Mouse (Mus musculus) neural tube, embryonic 15.5 days (tissue): ENCODE data around the gene Plac8. TPM values are rescaled to one million over a fixed set of nuclear protein-coding genes. Genes with fewer than 3 reads are reported as not detected.

Source experiments
- ATAC-seq: fragments of 200-750 bp; cut with Nextera tagmentation; 2 replicates; pipeline ENCODE4 v1.8.0; 2017; ENCODE audit warnings: mild to moderate bottlenecking, moderate TSS enrichment, moderate library complexity; ENCODE audit not compliant: low FRiP score
- H3K27ac ChIP-seq: fragments of 300-500 bp; sonication (generic); replicated peaks from 2 replicates; pipeline ENCODE4 v1.5.1; 2015; ENCODE audit warnings: mild to moderate bottlenecking, inconsistent platforms
- H3K27me3 ChIP-seq: fragments of 300-500 bp; sonication (generic); replicated peaks from 2 replicates; pipeline ENCODE4 v1.6.1; 2015; ENCODE audit warnings: inconsistent platforms
- H3K36me3 ChIP-seq: fragments of 300-500 bp; sonication (generic); 2 replicates; pipeline ENCODE4 v1.6.1; 2015; ENCODE audit warnings: inconsistent platforms
- H3K4me1 ChIP-seq: fragments of 300-500 bp; sonication (generic); 2 replicates; pipeline ENCODE4 v1.6.1; 2015; ENCODE audit warnings: inconsistent platforms
- H3K4me2 ChIP-seq: fragments of 300-500 bp; sonication (generic); 2 replicates; pipeline ENCODE4 v1.6.1; 2015; ENCODE audit warnings: inconsistent platforms, mild to moderate bottlenecking, moderate library complexity
- H3K4me3 ChIP-seq: fragments of 300-500 bp; sonication (generic); replicated peaks from 2 replicates; pipeline ENCODE4 v1.5.1; 2015; ENCODE audit warnings: mild to moderate bottlenecking, inconsistent platforms
- H3K9ac ChIP-seq: fragments of 300-500 bp; sonication (generic); replicated peaks from 2 replicates; pipeline ENCODE4 v1.6.1; 2015; ENCODE audit warnings: mild to moderate bottlenecking, inconsistent platforms
- H3K9me3 ChIP-seq: fragments of 300-500 bp; sonication (generic); replicated peaks from 2 replicates; pipeline ENCODE4 v1.6.1; 2016; ENCODE audit warnings: inconsistent platforms
- WGBS: fragments of 180-500 bp; shearing (Covaris S2); methylation state at CpG from one replicate; pipeline ENCODE4 v1.1.7; 2015; ENCODE audit warnings: mixed read lengths; 5-methylcytosine and 5-hydroxymethylcytosine counted together
- polyA plus RNA-seq: library from polyadenylated mRNA; unstranded; fragments of >200 nt; fragmentation: Nextera tagmentation; extraction: Ambion mirVana; gene quantifications from 2 replicates; pipeline ENCODE4 v1.2.1, GENCODE M21; 2015

Gene Plac8
- polyA plus RNA-seq, 1 experiment from 2014 or later, result 0.78 TPM

DNA sequence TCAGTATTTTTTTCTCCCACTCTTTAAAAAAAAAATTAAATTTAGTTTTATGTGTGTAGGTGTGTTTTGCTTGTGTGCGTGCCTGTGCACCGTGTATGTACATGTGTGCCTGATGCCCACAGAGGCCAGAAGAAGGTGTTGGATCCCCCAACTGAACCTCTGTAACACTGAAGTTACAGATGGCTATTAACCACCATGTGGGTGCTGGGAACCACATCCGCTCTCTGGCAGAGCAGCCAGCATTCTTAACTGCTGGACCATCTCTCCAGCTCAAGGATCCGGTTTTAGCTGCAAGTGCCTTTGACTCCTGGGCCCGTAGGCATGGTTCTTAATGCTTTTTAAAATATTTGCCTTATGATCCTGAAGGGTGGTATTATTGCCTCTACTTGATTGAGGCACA, 1.2 kb upstream of the Plac8 start:
- Histone ChIP-seq H3K4me1 (no peaks in the 10 kb centered on the region), H3K4me3 (no peak overlapping the region), H3K27me3 (no peaks in the 10 kb centered on the region), H3K4me2 (no peak overlapping the region), H3K36me3 (no peaks in the 10 kb centered on the region), H3K9ac (no peak overlapping the region), H3K9me3 (no peaks in the 10 kb centered on the region), H3K27ac (no peak overlapping the region)
- ATAC-seq, result no peak
- 91% methylated on average over 5 of the region's 5 CpGs for whole genome bisulfite sequencing

DNA sequence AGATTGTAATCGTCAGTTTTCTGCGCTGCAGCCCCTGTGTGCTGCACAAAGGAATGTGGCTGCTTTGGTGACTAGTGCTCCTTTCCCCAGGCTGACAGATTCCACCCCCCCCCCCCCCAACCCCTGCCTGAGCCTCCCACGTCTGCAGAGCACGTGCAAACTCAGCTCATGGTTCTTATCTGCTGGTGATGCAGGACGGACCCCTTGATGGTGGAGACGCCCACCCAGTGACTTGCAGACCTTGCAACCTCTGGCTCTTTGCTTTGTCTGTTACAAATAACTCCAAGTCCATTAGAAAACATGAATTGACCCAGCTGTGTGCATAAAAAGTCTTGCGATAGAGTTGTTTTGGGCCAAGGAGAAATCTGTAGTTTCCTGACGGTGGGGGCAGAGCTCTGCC, 1.3 kb downstream of the Plac8 start:
- no peak for ATAC-seq
- 47% methylated on average over 8 of the region's 8 CpGs for WGBS
- H3K4me2 ChIP-seq, result no peak overlapping the region
- H3K27me3 ChIP-seq, result no peaks in the 10 kb centered on the region
- no peaks in the 10 kb centered on the region for H3K4me1 ChIP-seq
- no peaks in the 10 kb centered on the region for H3K36me3 ChIP-seq
- no peak overlapping the region for H3K27ac ChIP-seq
- H3K9ac ChIP-seq, result no peak overlapping the region
- no peak overlapping the region for H3K4me3 ChIP-seq
- H3K9me3 ChIP-seq, result no peaks in the 10 kb centered on the region

DNA sequence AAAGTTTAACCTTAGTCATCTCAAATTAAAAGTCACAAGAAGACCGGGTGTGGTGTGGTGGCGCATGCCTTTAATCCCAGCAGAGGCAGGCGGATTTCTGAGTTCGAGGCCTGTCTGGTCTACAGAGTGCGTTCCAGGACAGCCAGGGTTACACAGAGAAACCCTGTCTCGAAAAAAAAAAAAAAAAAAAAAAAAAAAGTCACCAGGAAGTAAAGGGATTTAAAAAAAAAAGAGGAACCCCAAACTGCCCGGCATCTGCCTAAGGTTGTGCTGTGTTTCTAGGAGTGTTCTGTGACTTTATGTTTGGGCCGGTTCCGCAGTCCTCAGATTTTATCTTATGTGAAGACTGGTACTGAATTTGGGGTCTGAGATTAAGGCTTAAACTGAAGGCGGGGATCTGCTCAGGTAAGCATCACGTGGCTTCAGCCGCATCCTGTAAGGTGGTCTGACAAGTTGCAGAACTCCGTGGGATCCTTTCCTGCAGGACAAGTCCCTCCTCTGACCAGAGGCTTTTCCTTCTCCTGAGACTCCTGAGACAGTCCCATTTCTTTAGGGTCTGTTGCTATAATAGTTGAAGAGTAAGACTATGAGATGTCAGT, 1.9 kb downstream of the Plac8 start:
- Histone ChIP-seq H3K9me3 (no peaks in the 10 kb centered on the region), H3K27me3 (no peaks in the 10 kb centered on the region), H3K27ac (no peak overlapping the region), H3K36me3 (no peaks in the 10 kb centered on the region), H3K4me1 (no peaks in the 10 kb centered on the region), H3K9ac (no peak overlapping the region), H3K4me3 (no peak overlapping the region), H3K4me2 (no peak overlapping the region)
- ATAC-seq, result no peak
- WGBS, result 75% methylated on average over 13 of the region's 13 CpGs

DNA sequence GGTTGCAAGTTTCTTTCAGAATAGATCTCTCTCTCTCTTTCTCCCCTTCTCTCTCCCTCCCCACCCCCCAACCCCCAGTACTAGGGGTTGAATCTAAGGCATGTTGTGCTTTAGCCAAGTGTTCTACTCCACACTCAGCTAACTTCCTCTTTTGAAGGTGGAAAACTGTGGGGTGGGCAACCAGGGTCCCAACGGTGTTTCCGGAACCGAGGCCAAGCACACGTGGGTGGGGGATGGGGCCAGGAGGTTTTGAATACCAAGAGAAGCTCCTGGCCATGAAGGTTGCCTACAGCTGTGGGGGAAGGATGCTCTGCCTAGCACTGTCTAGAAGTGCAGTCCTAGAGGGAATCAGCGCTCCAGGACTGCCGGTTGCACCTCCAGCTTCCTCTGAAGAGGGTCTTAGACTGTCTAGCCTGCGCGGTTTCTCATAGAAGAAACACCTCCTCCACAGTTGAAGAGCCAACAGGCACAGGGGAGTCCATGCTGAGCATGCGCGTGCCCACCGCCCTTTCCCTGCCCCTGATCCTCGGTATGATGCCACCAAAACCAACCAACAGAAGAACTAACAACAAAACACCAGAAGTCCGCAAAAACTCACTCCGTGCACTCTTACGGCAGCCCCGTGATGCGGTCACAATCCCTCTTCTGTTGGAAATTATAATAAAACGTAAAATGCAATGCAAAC, 2.7 kb downstream of the Plac8 start:
- Histone ChIP-seq H3K27me3 (no peaks in the 10 kb centered on the region), H3K9ac (no peak overlapping the region), H3K4me2 (no peak overlapping the region), H3K36me3 (no peaks in the 10 kb centered on the region), H3K9me3 (no peaks in the 10 kb centered on the region), H3K4me3 (no peak overlapping the region), H3K27ac (no peak overlapping the region), H3K4me1 (no peaks in the 10 kb centered on the region)
- 84% methylated on average over 18 of the region's 18 CpGs for WGBS
- ATAC-seq, result no peak

- H3K27ac ChIP-seq, result no peak overlapping the region
These were observed 3.2 kb downstream of the Plac8 start for GRCm38 (mm10) chr5:100568802-100569201.

DNA sequence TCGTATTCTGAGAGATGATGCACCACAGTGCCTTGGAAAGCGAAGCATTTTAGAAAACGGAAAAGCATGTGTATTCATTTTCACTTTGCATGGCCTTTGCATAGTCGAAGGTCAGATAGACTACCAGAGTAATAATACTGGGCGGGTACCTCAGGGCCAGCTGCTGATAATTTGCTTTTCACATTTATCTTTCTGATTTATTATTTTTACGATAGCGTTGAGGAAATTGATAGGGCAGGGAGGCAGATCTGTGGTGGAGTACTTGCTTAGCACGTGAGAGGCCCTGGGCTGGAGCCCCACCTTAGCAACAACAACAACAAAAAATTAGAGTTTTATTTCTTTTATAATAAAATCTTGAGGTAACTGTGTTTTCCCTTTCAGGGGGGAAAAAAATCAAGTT, 3.9 kb downstream of the Plac8 start:
- H3K4me1 ChIP-seq, result no peaks in the 10 kb centered on the region
- H3K4me3 ChIP-seq, result no peak overlapping the region
- WGBS, result 84% methylated on average over 8 of the region's 8 CpGs
- no peak overlapping the region for H3K4me2 ChIP-seq
- H3K27me3 ChIP-seq, result no peaks in the 10 kb centered on the region
- no peak overlapping the region for H3K9ac ChIP-seq
- no peak overlapping the region for H3K27ac ChIP-seq
- no peaks in the 10 kb centered on the region for H3K9me3 ChIP-seq
- ATAC-seq, result no peak
- H3K36me3 ChIP-seq, result no peaks in the 10 kb centered on the region

More at GRCm38 (mm10) chr5:100568802-100569201, 3.2 kb downstream of the Plac8 start:
- no peak for ATAC-seq
- 89% methylated on average over 3 of the region's 3 CpGs for WGBS
- no peak overlapping the region for H3K4me2 ChIP-seq
- H3K9me3 ChIP-seq, result no peaks in the 10 kb centered on the region
- H3K36me3 ChIP-seq, result no peaks in the 10 kb centered on the region
- H3K4me3 ChIP-seq, result no peak overlapping the region
- no peaks in the 10 kb centered on the region for H3K4me1 ChIP-seq
- no peaks in the 10 kb centered on the region for H3K27me3 ChIP-seq
- H3K9ac ChIP-seq, result no peak overlapping the region

GRCm38 (mm10) chr5:100567258-100568032, 4.6 kb downstream of the Plac8 start:
- H3K27me3 ChIP-seq, result no peaks in the 10 kb centered on the region
- H3K9me3 ChIP-seq, result no peaks in the 10 kb centered on the region
- no peak overlapping the region for H3K4me3 ChIP-seq
- ATAC-seq, result no peak
- H3K4me1 ChIP-seq, result no peaks in the 10 kb centered on the region
- no peak overlapping the region for H3K4me2 ChIP-seq
- H3K36me3 ChIP-seq, result no peaks in the 10 kb centered on the region
- H3K27ac ChIP-seq, result no peak overlapping the region
- no peak overlapping the region for H3K9ac ChIP-seq
- WGBS, result 81% methylated on average over 13 of the region's 13 CpGs

DNA sequence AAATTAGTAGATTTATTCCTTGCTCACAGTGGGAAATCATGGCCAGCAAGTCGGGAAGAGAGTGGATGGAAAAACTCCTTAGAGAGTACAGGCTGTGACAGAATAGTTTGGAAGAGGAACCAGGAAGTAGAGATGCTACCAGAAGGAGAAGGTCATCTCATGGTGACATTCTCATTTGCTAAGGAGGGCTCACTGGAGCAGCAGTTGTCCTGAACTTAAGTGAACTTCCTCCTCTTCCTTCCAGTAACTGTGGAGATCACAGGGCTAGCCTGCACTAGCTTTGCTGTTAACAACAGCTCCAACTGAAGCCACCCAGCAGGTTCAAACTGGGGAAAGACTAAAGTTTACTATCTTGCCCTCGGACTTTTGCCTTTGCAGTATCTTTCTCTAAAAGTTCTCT, 5.2 kb downstream of the Plac8 start:
- H3K27ac ChIP-seq, result no peak overlapping the region
- H3K4me1 ChIP-seq, result no peaks in the 10 kb centered on the region
- no peak for ATAC-seq

GRCm38 (mm10) chr5:100562702-100563101, 9.3 kb downstream of the Plac8 start:
- Histone ChIP-seq H3K9me3 (no peaks in the 10 kb centered on the region), H3K9ac (no peak overlapping the region), H3K36me3 (no peaks in the 10 kb centered on the region), H3K4me1 (no peaks in the 10 kb centered on the region), H3K4me3 (no peak overlapping the region), H3K4me2 (no peak overlapping the region), H3K27me3 (no peaks in the 10 kb centered on the region), H3K27ac (no peak overlapping the region)
- 88% methylated on average over 9 of the region's 9 CpGs for WGBS
- no peak for ATAC-seq

More for the DNA sequence above, 5.2 kb downstream of the Plac8 start:
- Histone ChIP-seq H3K4me3 (no peak overlapping the region), H3K9me3 (no peaks in the 10 kb centered on the region), H3K27me3 (no peaks in the 10 kb centered on the region), H3K9ac (no peak overlapping the region), H3K36me3 (no peaks in the 10 kb centered on the region), H3K4me2 (no peak overlapping the region)
- WGBS, result 78% methylated on average over 2 of the region's 2 CpGs

GRCm38 (mm10) chr5:100559357-100559756, 12.7 kb downstream of the Plac8 start:
- Histone ChIP-seq H3K36me3 (no peaks in the 10 kb centered on the region), H3K9me3 (no peaks in the 10 kb centered on the region), H3K27ac (no peak overlapping the region), H3K9ac (no peak overlapping the region), H3K27me3 (no peaks in the 10 kb centered on the region), H3K4me3 (no peak overlapping the region), H3K4me1 (no peaks in the 10 kb centered on the region), H3K4me2 (no peak overlapping the region)
- ATAC-seq, result no peak
- 95% methylated on average over 7 of the region's 7 CpGs for WGBS

DNA sequence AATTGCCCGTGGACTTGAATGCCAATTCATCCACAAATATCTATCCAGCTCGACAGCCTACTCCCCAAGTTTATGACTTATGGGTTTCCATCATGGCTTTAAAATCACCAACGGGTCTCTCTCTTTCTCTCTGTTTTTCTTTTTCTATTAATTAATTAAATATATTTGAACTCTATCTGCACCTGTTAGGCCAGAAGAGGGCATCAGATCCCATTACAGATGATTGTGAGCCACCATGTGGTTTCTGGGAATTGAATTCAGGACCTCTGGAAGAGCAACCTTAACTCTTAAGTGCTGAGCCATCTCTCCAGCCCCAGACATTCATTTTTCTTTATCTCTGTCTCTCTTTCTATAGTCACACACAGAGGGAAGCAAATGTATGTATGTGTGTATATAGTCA, 13.3 kb downstream of the Plac8 start:
- Histone ChIP-seq H3K9me3 (no peaks in the 10 kb centered on the region), H3K36me3 (no peaks in the 10 kb centered on the region), H3K9ac (no peak overlapping the region), H3K4me1 (no peaks in the 10 kb centered on the region), H3K4me3 (no peak overlapping the region), H3K27ac (no peak overlapping the region), H3K4me2 (no peak overlapping the region), H3K27me3 (no peaks in the 10 kb centered on the region)
- ATAC-seq, result no peak
- 85% methylated on average over 3 of the region's 3 CpGs for WGBS

DNA sequence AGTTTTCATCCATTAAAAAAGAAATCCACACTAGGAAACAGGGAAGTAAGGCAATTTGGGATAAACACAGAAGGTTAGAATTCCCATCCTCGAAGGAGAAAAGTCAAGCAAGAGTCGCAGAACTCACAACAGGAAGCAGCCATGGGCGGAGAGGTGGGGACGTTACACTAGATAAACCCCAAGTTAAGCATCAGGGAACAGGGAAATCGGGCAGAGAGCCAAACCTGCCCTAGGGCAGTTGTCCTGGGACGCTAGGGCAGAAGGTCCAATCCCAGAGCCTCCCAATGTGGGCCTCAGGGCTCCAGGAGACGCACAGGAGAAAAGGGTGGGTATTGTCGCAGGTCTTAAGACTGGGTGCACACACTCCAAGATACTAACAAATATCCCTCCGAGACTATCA, 14.5 kb downstream of the Plac8 start:
- no peak for ATAC-seq
- Histone ChIP-seq H3K27ac (no peak overlapping the region), H3K9ac (no peak overlapping the region), H3K4me2 (no peak overlapping the region), H3K27me3 (no peaks in the 10 kb centered on the region), H3K4me1 (no peaks in the 10 kb centered on the region), H3K36me3 (no peaks in the 10 kb centered on the region), H3K4me3 (no peak overlapping the region), H3K9me3 (no peaks in the 10 kb centered on the region)
- 74% methylated on average over 9 of the region's 9 CpGs for WGBS
